Mouse (Mus musculus) olfactory bulb, adult 2 months (tissue): ENCODE measurements at regions not wholly inside any gene's neighbourhood (a gene's known extent, or its start where the extent isn't known, plus 50 kb on each side); places are given as distances from the start of the nearest gene placed in this dataset.

Experiments used
- CTCF ChIP-seq: fragments of 200-500 bp; IDR thresholded peaks from 2 replicates; pipeline ENCODE4 v1.5.1; 2012; ENCODE audit warnings: low read depth, mild to moderate bottlenecking, low read length, moderate library complexity; ENCODE audit not compliant: insufficient read depth
- POLR2A ChIP-seq: fragments of 200-500 bp; IDR thresholded peaks from 2 replicates; pipeline ENCODE4 v1.6.1; 2012; ENCODE audit warnings: mild to moderate bottlenecking, low read depth, low read length, moderate library complexity; ENCODE audit not compliant: insufficient read depth

- TF ChIP-seq CTCF = no peak
- TF ChIP-seq POLR2A = no peak
Measured at GRCm38 (mm10) chr9:33571990-33572389, 913.7 kb upstream of the Kirrel3 start.
